Mouse (Mus musculus): Measurements from ENCODE around the gene Rarres1.

DNA sequence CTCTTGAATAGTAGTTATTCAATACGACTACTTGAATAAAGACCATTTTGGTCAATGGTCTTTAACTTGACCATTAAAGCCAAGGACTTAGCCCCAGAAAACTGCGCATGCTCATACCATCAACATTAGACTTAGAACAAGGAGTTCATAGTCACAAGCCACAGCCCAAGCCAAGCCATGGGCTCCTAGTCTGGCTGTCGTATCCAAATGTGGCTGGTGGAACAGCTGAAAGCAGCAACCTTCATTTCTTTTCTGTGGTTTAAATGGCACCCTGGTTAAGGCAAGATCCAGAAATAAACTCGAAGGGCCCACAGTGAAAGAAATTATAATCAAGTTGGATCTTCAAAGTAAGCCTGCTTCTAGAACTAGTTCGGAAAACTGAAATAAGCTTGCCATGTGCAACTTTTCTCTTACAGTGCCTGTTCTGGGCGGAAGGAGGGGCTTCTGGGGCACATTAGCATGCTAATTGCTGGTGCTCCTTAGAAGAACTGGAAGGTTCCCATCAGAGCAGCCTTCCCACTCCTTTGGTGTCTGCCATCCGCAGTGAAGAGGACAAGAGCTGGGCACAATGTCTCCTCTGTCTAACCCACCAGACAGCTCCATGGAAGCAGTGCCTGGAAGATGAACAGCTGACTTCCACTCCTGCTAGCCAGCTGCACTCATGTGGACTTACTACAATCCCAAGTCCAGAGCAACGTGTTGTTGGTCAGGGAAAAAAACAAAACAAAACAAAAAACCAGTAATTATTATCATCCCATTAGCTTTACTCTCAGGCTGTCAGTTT, 23.0 kb downstream of the Rarres1 start:
- TF ChIP-seq CTCF (conservative IDR thresholded peaks at IDR 0.05; ENCODE audit: low read length), result no peak
- no peak for TF ChIP-seq NANOG (IDR thresholded peaks at IDR 0.05; ENCODE audit: borderline replicate concordance, low read length)
- no peak for TF ChIP-seq POU5F1 (IDR thresholded peaks at IDR 0.05; ENCODE audit: borderline replicate concordance, low read length)

All from E14TG2a.4 (cell line).